Mouse (Mus musculus): Measurements from ENCODE around the gene Dmap1. TPM values are rescaled to one million over a fixed set of nuclear protein-coding genes. Genes with fewer than 3 reads are reported as not detected.
A peak's percentile ranks its signal among the peaks of the same experiment; 100 is the strongest.

Gene Dmap1
- total RNA-seq (2018; cell fraction: chromatin; rRNA removed), result 10 to 100 TPM; 12.4 to 50.5 (median 32.1) TPM
- 10 to 100 TPM; 10.3 to 19.2 (median 14.9) TPM for total RNA-seq (2018; cell fraction: cytosol; rRNA removed)
- 10 to 100 TPM; 13.2 to 44.2 (median 22.9) TPM for total RNA-seq (2018; cell fraction: nucleus; rRNA removed)
- 10.3 to 15.0 TPM (median 15.0 TPM) in 3 replicates for polyA plus RNA-seq (2018)

- Histone ChIP-seq H3K27ac (peak within 1 kb of the TSS; percentile 31), H3K79me2 (ENCODE audit: inconsistent target) (no peaks in the 10 kb centered on the region; the same call in 1 of the 2 replicates), H3K36me3 (ENCODE audit: inconsistent target) (peaks cover 26% of the 10 kb centered on the region), H3K4me3 (ENCODE audit: inconsistent target) (peak within 1 kb of the TSS; percentile 97)
- 0% methylated on average over 33 of the region's 33 CpGs for WGBS (ENCODE audit: missing documents)
These were observed at the start of gene Dmap1 for GRCm38 (mm10) chr4:117681931-117682461. TSS of gene Dmap1 (minus strand) at chr4:117682273.

DNA sequence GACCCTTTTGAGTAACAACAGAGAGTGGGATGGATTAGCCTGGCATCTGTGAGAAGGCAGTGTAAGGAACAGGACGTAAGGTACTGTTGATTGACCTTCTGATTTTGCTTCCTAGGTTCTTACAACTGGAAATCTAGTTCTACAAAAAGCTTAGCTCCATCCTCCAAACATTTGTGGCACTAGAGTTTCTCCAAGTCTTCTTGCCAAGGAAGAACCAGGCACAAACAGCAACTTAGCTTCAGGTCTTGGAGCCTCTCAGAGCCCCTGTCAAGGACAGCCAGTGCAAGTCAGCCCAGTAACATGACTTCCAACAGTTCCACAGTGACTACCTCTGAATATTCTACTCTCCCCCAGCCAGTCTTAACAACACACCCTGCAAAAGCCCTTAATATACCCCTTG is 42.0 kb upstream of the Dmap1 start, which contains the start of gene Gm12845:
Gene Gm12845, plus strand, starts transcription at position 301 of the 400 bp plus-strand sequence.
- Histone ChIP-seq H3K36me3 (ENCODE audit: inconsistent target) (no peaks in the 10 kb centered on the region), H3K4me3 (ENCODE audit: inconsistent target) (no peak within 1 kb of the TSS), H3K79me2 (ENCODE audit: inconsistent target) (no peaks in the 10 kb centered on the region), H3K27ac (no peak within 1 kb of the TSS)
- 89% methylated on average over 1 of the region's 1 CpGs for WGBS (ENCODE audit: missing documents)

DNA sequence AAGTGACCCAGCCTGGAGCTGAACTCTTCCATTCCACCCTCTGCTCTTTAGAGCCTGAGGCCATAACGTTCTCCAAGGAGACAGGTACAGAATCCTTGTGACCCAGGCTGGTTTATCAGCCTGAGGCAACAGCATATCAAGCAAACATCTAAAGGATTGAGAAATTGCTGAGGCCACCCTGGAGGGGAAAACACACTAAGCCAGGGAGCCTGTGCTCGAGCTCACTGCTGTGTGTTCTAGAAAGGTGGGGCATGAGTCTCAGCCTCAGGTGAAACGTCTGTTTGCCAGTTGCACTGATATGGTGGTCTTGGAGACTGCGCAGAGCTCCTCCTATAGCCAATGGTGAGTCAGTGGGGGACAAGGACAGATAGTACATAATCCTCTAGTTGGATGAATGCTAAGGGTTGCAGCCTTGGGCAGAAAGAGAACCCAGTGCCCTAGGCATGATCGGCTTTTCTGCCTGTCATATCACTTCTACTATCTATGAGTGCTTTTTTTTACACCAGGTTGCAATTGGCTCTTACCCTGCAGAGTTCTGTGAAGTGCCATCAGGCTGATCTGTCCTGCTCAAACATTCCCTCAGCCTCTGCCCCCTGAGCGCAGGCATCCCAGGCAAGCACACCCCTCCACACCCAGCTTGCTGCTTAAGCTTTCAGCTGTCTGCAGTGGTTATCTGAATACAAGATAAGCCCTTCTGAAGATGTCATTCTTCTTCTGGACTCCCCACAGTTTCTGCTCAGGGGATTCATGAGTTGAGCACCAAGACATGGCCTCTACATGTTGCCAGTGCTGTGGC is 31.4 kb upstream of the Dmap1 start:
- H3K79me2 ChIP-seq (ENCODE audit: inconsistent target), result no peaks in the 10 kb centered on the region
- H3K4me3 ChIP-seq (ENCODE audit: inconsistent target), result no peak overlapping the region
- no peaks in the 10 kb centered on the region for H3K36me3 ChIP-seq (ENCODE audit: inconsistent target)
- 83% methylated on average over 6 of the region's 6 CpGs for WGBS (ENCODE audit: missing documents)
- no peak overlapping the region for H3K27ac ChIP-seq

GRCm38 (mm10) chr4:117712314-117712713 is 30.2 kb upstream of the Dmap1 start:
- Histone ChIP-seq H3K36me3 (ENCODE audit: inconsistent target) (no peaks in the 10 kb centered on the region), H3K4me3 (ENCODE audit: inconsistent target) (no peak overlapping the region), H3K79me2 (ENCODE audit: inconsistent target) (no peaks in the 10 kb centered on the region), H3K27ac (no peak overlapping the region)
- WGBS (ENCODE audit: missing documents), result 75% methylated on average over 3 of the region's 3 CpGs

GRCm38 (mm10) chr4:117708780-117709550 is 26.9 kb upstream of the Dmap1 start:
- WGBS (ENCODE audit: missing documents), result 90% methylated on average over 3 of the region's 3 CpGs
- no peaks in the 10 kb centered on the region for H3K79me2 ChIP-seq (ENCODE audit: inconsistent target)
- H3K4me3 ChIP-seq (ENCODE audit: inconsistent target), result no peak overlapping the region
- H3K36me3 ChIP-seq (ENCODE audit: inconsistent target), result no peaks in the 10 kb centered on the region
- H3K27ac ChIP-seq, result no peak overlapping the region

DNA sequence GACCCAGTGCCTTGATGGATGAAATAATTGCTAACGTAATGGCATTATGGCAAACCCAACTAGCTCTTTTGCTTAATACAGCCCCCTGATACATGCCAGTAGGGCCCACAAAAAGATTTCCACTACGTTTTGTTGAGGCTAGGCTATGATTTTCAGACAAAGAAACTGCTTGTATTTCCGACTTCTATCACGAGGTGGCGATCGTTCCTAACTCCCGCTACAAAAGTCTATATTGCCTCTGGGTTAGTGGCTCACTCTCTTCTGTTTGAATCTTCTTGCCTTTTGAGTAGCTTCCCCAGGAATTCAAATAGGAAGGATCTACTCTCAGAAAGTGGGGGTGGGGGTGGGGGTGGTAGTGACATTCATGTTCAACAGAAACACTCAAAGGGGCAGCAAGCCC is 23.3 kb upstream of the Dmap1 start:
- 5% methylated on average over 7 of the region's 7 CpGs for WGBS (ENCODE audit: missing documents)

GRCm38 (mm10) chr4:117686354-117686753 is 4.3 kb upstream of the Dmap1 start:
- H3K36me3 ChIP-seq (ENCODE audit: inconsistent target), result no peaks in the 10 kb centered on the region
- H3K27ac ChIP-seq, result no peak overlapping the region
- 88% methylated on average over 4 of the region's 4 CpGs for WGBS (ENCODE audit: missing documents)
- H3K79me2 ChIP-seq (ENCODE audit: inconsistent target), result no peaks in the 10 kb centered on the region; the same call in 1 of the 2 replicates
- H3K4me3 ChIP-seq (ENCODE audit: inconsistent target), result no peak overlapping the region

More for the DNA sequence above, 23.3 kb upstream of the Dmap1 start:
- no peak overlapping the region for H3K27ac ChIP-seq
- no peaks in the 10 kb centered on the region for H3K36me3 ChIP-seq (ENCODE audit: inconsistent target)
- no peak overlapping the region for H3K4me3 ChIP-seq (ENCODE audit: inconsistent target)
- H3K79me2 ChIP-seq (ENCODE audit: inconsistent target), result no peaks in the 10 kb centered on the region

- WGBS (ENCODE audit: missing documents), result 87% methylated on average over 5 of the region's 6 CpGs
- Histone ChIP-seq H3K36me3 (ENCODE audit: inconsistent target) (peaks cover 15% of the 10 kb centered on the region), H3K27ac (no peak overlapping the region), H3K4me3 (ENCODE audit: inconsistent target) (no peak overlapping the region), H3K79me2 (ENCODE audit: inconsistent target) (no peaks in the 10 kb centered on the region; the same call in 1 of the 2 replicates)
These were observed 1.1 kb upstream of the Dmap1 start for GRCm38 (mm10) chr4:117683048-117683768.

- Histone ChIP-seq H3K27ac (no peak overlapping the region), H3K4me3 (ENCODE audit: inconsistent target) (peak overlapping the region; percentile 97), H3K36me3 (ENCODE audit: inconsistent target) (peaks cover 22% of the 10 kb centered on the region), H3K79me2 (ENCODE audit: inconsistent target) (no peaks in the 10 kb centered on the region; the same call in 1 of the 2 replicates)
These were observed 390 bp upstream of the Dmap1 start for GRCm38 (mm10) chr4:117682463-117682862.

DNA sequence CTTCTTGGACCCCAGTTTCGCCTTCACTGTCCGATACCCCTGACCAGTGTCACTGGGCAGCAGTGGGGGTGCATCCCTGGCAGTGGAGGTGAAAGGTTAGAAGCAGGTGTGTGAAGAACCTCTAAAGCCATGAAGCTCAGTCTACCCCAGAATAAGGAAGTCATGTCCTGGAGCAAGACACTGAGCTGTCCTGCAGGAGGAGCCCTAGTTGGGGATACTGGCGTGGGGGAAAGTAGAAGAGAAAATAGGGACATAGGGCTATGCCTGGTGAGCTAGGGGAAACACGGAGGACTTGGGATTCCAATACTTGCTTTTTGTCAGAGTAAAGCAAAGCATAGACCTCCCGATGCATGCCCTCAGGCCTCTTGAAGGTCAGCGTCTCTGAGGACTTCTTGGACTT is 1.1 kb downstream of the Dmap1 start:
- WGBS (ENCODE audit: missing documents), result 78% methylated on average over 5 of the region's 6 CpGs
- H3K27ac ChIP-seq, result no peak overlapping the region
- H3K4me3 ChIP-seq (ENCODE audit: inconsistent target), result peak overlapping the region; percentile 97
- peaks cover 33% of the 10 kb centered on the region for H3K36me3 ChIP-seq (ENCODE audit: inconsistent target)
- no peaks in the 10 kb centered on the region; the same call in 1 of the 2 replicates for H3K79me2 ChIP-seq (ENCODE audit: inconsistent target)

DNA sequence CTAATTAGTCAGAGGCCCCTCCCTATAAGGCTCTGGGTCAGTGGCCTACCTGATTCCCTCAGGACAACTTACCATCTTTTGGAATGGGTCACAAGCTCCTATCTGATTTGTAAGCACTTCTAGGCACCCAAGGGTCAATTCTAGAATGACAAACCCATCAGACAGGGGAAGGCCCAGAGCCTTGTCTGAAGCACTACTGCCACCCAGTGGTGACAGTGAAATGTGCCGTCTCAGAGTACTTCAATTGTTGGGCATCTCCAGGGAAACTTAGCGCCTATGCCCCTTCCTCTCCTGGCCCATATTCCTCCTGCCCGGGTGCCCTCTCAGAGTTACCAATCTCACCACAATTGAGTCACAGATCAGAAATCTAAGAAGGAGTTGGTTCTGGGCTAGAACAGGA is 5.2 kb downstream of the Dmap1 start:
- 26% methylated on average over 3 of the region's 3 CpGs for WGBS (ENCODE audit: missing documents)
- H3K27ac ChIP-seq, result no peak overlapping the region
- peaks cover 56% of the 10 kb centered on the region for H3K36me3 ChIP-seq (ENCODE audit: inconsistent target)
- no peaks in the 10 kb centered on the region; the same call in 1 of the 2 replicates for H3K79me2 ChIP-seq (ENCODE audit: inconsistent target)
- no peak overlapping the region for H3K4me3 ChIP-seq (ENCODE audit: inconsistent target)

DNA sequence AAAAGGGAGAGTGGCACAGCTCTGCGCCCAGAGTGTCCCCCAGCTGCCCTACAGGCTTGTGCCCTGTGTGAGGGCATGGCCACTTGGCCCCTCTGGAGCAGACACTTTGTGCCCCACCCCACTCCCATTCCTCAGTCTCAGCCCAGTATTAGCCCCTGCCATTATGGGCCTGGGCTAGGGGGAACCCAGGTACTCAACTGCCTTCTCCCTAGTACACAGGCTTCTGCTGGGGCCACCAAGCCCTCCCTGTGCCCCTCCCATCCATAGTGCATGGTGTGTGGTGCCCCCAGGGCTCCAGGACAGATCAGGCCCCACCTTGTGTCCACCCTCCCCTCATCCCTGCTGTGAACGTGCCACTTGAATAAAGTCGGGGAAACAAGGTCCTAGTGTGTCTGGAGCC is 8.2 kb downstream of the Dmap1 start:
- Histone ChIP-seq H3K79me2 (ENCODE audit: inconsistent target) (no peaks in the 10 kb centered on the region), H3K27ac (no peak overlapping the region), H3K36me3 (ENCODE audit: inconsistent target) (peaks cover 48% of the 10 kb centered on the region), H3K4me3 (ENCODE audit: inconsistent target) (no peak overlapping the region)
- 77% methylated on average over 2 of the region's 3 CpGs for WGBS (ENCODE audit: missing documents)

DNA sequence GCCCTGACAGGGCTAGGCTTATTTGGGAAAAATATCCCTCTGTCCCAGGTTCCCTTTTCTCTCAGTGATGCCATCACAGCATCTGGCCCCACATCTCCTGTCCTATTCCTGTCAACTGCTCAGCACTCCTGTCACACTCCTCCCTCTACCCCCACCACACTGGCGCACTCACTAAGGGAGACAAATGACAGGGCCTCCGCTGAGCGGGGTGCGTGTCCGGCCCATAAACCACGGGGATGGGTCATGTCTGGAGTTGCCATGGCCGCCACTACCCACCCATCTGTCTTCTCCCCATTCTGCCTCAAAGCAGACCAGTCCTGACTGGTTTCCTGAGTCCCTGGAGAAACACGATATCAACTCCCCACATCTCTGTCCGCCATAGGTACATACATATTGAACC is 10.0 kb downstream of the Dmap1 start:
- no peak overlapping the region for H3K27ac ChIP-seq
- WGBS (ENCODE audit: missing documents), result 91% methylated on average over 9 of the region's 9 CpGs

DNA sequence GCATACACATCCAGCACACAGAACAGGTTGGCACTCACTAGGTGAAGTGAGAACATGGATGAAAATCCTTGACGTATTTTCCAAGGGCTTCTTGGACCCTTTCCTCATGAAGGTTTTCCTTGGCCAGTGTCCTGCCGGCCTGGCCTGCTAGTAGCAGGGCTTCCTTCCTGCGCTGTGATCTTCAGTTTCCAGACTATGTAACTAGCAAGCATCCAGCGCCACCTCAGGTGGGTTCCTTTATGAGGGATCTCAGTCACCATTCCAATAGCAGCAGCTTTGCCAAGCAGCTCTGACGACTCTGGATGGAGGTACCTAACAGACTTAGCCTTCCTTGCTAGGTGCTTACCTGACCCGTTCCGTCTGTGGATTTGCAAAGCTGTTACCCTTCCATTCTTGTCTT is 12.2 kb downstream of the Dmap1 start:
- Histone ChIP-seq H3K36me3 (ENCODE audit: inconsistent target) (peaks cover 14% of the 10 kb centered on the region; the same call in 1 of the 2 replicates), H3K27ac (no peak overlapping the region), H3K79me2 (ENCODE audit: inconsistent target) (no peaks in the 10 kb centered on the region), H3K4me3 (ENCODE audit: inconsistent target) (no peak overlapping the region)
- WGBS (ENCODE audit: missing documents), result 95% methylated on average over 7 of the region's 7 CpGs

More for the DNA sequence above, 10.0 kb downstream of the Dmap1 start:
- H3K4me3 ChIP-seq (ENCODE audit: inconsistent target), result no peak overlapping the region
- peaks cover 30% of the 10 kb centered on the region; the same call in 1 of the 2 replicates for H3K36me3 ChIP-seq (ENCODE audit: inconsistent target)
- no peaks in the 10 kb centered on the region for H3K79me2 ChIP-seq (ENCODE audit: inconsistent target)
